Mouse (Mus musculus) CH12.LX (cell line): ENCODE data around the gene Cd3d. TPM values are rescaled to one million over a fixed set of nuclear protein-coding genes. Genes with fewer than 3 reads are reported as not detected.

Experiments used
- DNase-seq: peaks from one replicate; pipeline ENCODE4 v3.0.0-alpha.2; 2013; ENCODE audit errors: extremely low read depth
- H3K27ac ChIP-seq: 2 replicates; pipeline ENCODE4 v1.5.1; 2012; ENCODE audit warnings: low read depth, mild to moderate bottlenecking, control low read depth, moderate library complexity; ENCODE audit not compliant: insufficient read depth
- H3K27me3 ChIP-seq: replicated peaks from 2 replicates; pipeline ENCODE3; 2012; ENCODE audit warnings: inconsistent platforms
- H3K36me3 ChIP-seq, 2 experiments: replicated peaks in 1 of 2; 2 replicates each; pipeline versions ENCODE3 to v1.6.1; 2012; ENCODE audit warnings: inconsistent platforms in 1 of 2, low read length in 1 of 2, mild to moderate bottlenecking in 1 of 2, mixed read lengths in 1 of 2, moderate library complexity in 1 of 2; ENCODE audit not compliant: control insufficient read depth in 1 of 2, insufficient read depth in 1 of 2
- H3K4me1 ChIP-seq, 2 experiments: 2 replicates each; pipeline ENCODE4 v1.6.1; 2012; ENCODE audit warnings: inconsistent platforms in 1 of 2, moderate library complexity in 1 of 2; ENCODE audit not compliant: insufficient read depth in 2 of 2, control insufficient read depth in 1 of 2
- H3K4me2 ChIP-seq: 2 replicates; pipeline ENCODE4 v1.6.1; 2012; ENCODE audit warnings: low read depth, mild to moderate bottlenecking, control low read depth; ENCODE audit not compliant: poor library complexity, insufficient read depth, severe bottlenecking
- H3K4me3 ChIP-seq, 3 experiments: fragments of 150-350 bp in 1 of 3; sonication (generic) in 1 of 3; replicated peaks in 1 of 3; 2 replicates each; pipeline versions ENCODE3 to v1.5.1; 2011 to 2012; ENCODE audit warnings: low read depth in 2 of 3, low read length in 2 of 3, mild to moderate bottlenecking in 2 of 3, moderate library complexity in 2 of 3, control low read depth in 1 of 3, improper control_type of control experiment in 1 of 3, inconsistent platforms in 1 of 3, mixed read lengths in 1 of 3; ENCODE audit not compliant: poor library complexity in 1 of 3
- H3K79me2 ChIP-seq: replicated peaks from 2 replicates; pipeline ENCODE4 v1.6.1; 2012; ENCODE audit warnings: mild to moderate bottlenecking, moderate library complexity; ENCODE audit not compliant: control insufficient read depth, poor library complexity, insufficient read depth, severe bottlenecking; ENCODE audit errors: extremely low read depth
- H3K9ac ChIP-seq: 2 replicates; pipeline ENCODE4 v1.6.1; 2012; ENCODE audit warnings: low read depth, mild to moderate bottlenecking, control low read depth, moderate library complexity; ENCODE audit not compliant: insufficient read depth
- H3K9me3 ChIP-seq: replicated peaks from 2 replicates; pipeline ENCODE3; 2012; ENCODE audit warnings: low read length, inconsistent platforms, mixed read lengths
- BHLHE40 ChIP-seq: IDR thresholded peaks from 2 replicates; pipeline ENCODE4 v1.6.1; 2011; ENCODE audit warnings: mild to moderate bottlenecking, low read depth, low read length, improper control_type of control experiment
- E2F4 ChIP-seq: IDR thresholded peaks from 2 replicates; pipeline ENCODE4 v1.6.1; 2011; ENCODE audit warnings: low read depth, low read length, improper control_type of control experiment; ENCODE audit not compliant: insufficient replicate concordance
- ELF1 ChIP-seq: IDR thresholded peaks from 2 replicates; pipeline ENCODE4 v1.6.1; 2014; ENCODE audit warnings: low read depth, mild to moderate bottlenecking, inconsistent platforms, low read length, improper control_type of control experiment
- EP300 ChIP-seq: IDR thresholded peaks from 2 replicates; pipeline ENCODE4 v1.6.1; 2011; ENCODE audit warnings: low read length, improper control_type of control experiment
- GABPA ChIP-seq: IDR thresholded peaks from 2 replicates; pipeline ENCODE4 v1.6.1; 2012; ENCODE audit warnings: low read depth, low read length, improper control_type of control experiment, inconsistent platforms; ENCODE audit not compliant: insufficient replicate concordance
- HCFC1 ChIP-seq: IDR thresholded peaks from 2 replicates; pipeline ENCODE4 v1.6.1; 2012; ENCODE audit warnings: low read depth, mild to moderate bottlenecking, inconsistent platforms, low read length, improper control_type of control experiment
- IRF4 ChIP-seq: IDR thresholded peaks from 2 replicates; pipeline ENCODE4 v1.6.1; 2014; ENCODE audit warnings: low read depth, mild to moderate bottlenecking, inconsistent platforms, low read length, improper control_type of control experiment
- JUN ChIP-seq: IDR thresholded peaks from 2 replicates; pipeline ENCODE4 v1.6.1; 2011; ENCODE audit warnings: low read depth, mild to moderate bottlenecking, low read length, improper control_type of control experiment, moderate library complexity; ENCODE audit not compliant: insufficient read depth
- KAT2A ChIP-seq: IDR thresholded peaks from 2 replicates; pipeline ENCODE4 v1.6.1; 2012; ENCODE audit warnings: low read length, improper control_type of control experiment, inconsistent platforms; ENCODE audit not compliant: insufficient replicate concordance
- MAFK ChIP-seq: IDR thresholded peaks from 2 replicates; pipeline ENCODE4 v1.6.1; 2011; ENCODE audit warnings: low read length, improper control_type of control experiment; ENCODE audit not compliant: insufficient replicate concordance
- MAZ ChIP-seq: IDR thresholded peaks from 2 replicates; pipeline ENCODE4 v1.6.1; 2012; ENCODE audit warnings: low read depth, mild to moderate bottlenecking, inconsistent platforms, low read length, improper control_type of control experiment, moderate library complexity
- MXI1 ChIP-seq: IDR thresholded peaks from 2 replicates; pipeline ENCODE4 v1.6.1; 2011; ENCODE audit warnings: mild to moderate bottlenecking, low read depth, low read length, improper control_type of control experiment
- NELFE ChIP-seq: IDR thresholded peaks from 2 replicates; pipeline ENCODE4 v1.6.1; 2011; ENCODE audit warnings: low read depth, low read length, improper control_type of control experiment
- NRF1 ChIP-seq: IDR thresholded peaks from 2 replicates; pipeline ENCODE4 v1.6.1; 2014; ENCODE audit warnings: low read depth, mild to moderate bottlenecking, inconsistent platforms, low read length, improper control_type of control experiment, moderate library complexity
- PAX5 ChIP-seq: IDR thresholded peaks from 2 replicates; pipeline ENCODE4 v1.6.1; 2012; ENCODE audit warnings: low read length, inconsistent platforms, mixed read lengths
- POLR2AphosphoS2 ChIP-seq: IDR thresholded peaks from 2 replicates; pipeline ENCODE4 v1.6.1; 2011; ENCODE audit warnings: low read depth, low read length, improper control_type of control experiment
- RCOR1 ChIP-seq: conservative IDR thresholded peaks from 2 replicates; pipeline ENCODE4 v1.6.1; 2012; ENCODE audit warnings: low read depth, mild to moderate bottlenecking, inconsistent platforms, low read length, improper control_type of control experiment
- SIN3A ChIP-seq: IDR thresholded peaks from 2 replicates; pipeline ENCODE4 v1.6.1; 2012; ENCODE audit warnings: low read length, improper control_type of control experiment, inconsistent platforms
- TCF12 ChIP-seq: IDR thresholded peaks from 2 replicates; pipeline ENCODE4 v1.6.1; 2014; ENCODE audit warnings: low read depth, mild to moderate bottlenecking, inconsistent platforms, low read length, improper control_type of control experiment
- USF2 ChIP-seq: conservative IDR thresholded peaks from 2 replicates; pipeline ENCODE4 v1.6.1; 2011; ENCODE audit warnings: low read depth, low read length, improper control_type of control experiment
- ZC3H11A ChIP-seq: IDR thresholded peaks from 2 replicates; pipeline ENCODE4 v1.6.1; 2012; ENCODE audit warnings: low read depth, mild to moderate bottlenecking, inconsistent platforms, low read length, improper control_type of control experiment
- ZKSCAN1 ChIP-seq: IDR thresholded peaks from 2 replicates; pipeline ENCODE4 v1.6.1; 2012; ENCODE audit warnings: low read depth, inconsistent platforms, low read length, improper control_type of control experiment, borderline replicate concordance
- ZNF384 ChIP-seq: IDR thresholded peaks from 2 replicates; pipeline ENCODE4 v1.6.1; 2012; ENCODE audit warnings: low read depth, low read length, improper control_type of control experiment, inconsistent platforms
- dilution Hi-C: fragments of 300-500 bp; cut with MboI; formaldehyde crosslinking; loops from 2 replicates; pipeline ENCODE4 v1.14.3; 2020; ENCODE audit warnings: low sequenced_read_pairs; ENCODE audit not compliant: extremely low pct_unique_long_range_greater_than_20kb, extremely low pct_ligation_motif_present
- in situ Hi-C: fragments of 300-500 bp; cut with MboI; formaldehyde crosslinking; loops from 3 replicates; pipeline ENCODE4 v1.14.3; 2019; ENCODE audit warnings: low sequenced_read_pairs, low pct_ligation_motif_present, low pct_unique_long_range_greater_than_20kb, mixed read lengths
- polyA plus RNA-seq: library from polyadenylated mRNA; unstranded; fragments of >175 nt; gene quantifications from 2 replicates; pipeline ENCODE4 v1.2.1, GENCODE M21; 2012; ENCODE audit warnings: low read depth; ENCODE audit not compliant: insufficient read length
- total RNA-seq, 2 experiments: library from RNA; depleted of rRNA; stranded (reverse); fragments of 300-350 nt in 1 of 2; fragments of >200 nt in 1 of 2; gene quantifications; 2 replicates each; pipeline ENCODE4 v1.2.3; 2012 to 2014

Cd3d gene
- total and polyA plus RNA-seq, 3 experiments = 0.27 to 5.5 (median 2.6) TPM

DNA sequence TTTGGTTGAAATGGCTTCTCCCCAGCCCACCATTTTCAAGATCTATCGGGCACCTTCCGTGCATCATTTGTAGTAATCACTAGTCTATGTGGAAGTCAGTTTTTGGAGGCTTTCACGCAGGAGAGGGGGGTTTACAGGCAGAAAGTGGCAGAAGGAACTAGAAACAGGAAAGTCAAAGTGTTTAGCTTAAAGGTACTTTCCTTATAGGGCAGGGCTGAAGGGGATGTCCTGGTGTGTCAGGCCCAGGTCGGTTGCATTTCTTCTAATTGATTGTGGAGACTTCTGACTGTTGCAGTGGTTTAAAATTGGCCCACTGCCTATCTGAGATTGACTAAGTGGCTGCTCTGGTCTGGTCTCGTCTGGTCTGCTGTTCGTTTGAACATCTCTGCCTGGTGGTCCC, 48.8 kb downstream of the Cd3d start:
- dilution Hi-C loops (no loop called here), in situ Hi-C loops (no loop called here)
- peaks cover 2% of the 10 kb centered on the region for H3K27me3 ChIP-seq

DNA sequence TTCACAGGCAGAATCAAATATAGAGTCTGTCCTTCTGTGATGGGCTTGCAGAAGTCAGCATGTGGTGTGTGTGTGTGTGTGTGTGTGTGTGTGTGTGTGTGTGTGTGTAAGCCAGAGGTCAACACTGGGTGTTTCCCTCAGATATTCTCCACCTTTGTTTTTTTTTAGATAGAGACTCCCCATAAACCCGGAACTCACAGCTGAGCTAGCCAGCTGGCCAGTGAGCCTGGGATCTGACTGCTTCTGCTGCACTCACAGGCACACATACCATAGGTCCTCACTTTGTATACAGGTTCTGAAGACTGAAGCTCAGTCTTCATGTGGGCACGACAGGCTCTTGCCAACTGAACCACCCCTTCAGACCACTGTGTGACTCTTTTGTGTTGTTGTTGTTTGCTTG, 50.7 kb downstream of the Cd3d start:
- H3K4me2 ChIP-seq = no peak overlapping the region
- H3K36me3 ChIP-seq = no peaks in the 10 kb centered on the region
- H3K9me3 ChIP-seq = no peaks in the 10 kb centered on the region
- dilution Hi-C loops (no loop called here), in situ Hi-C loops (no loop called here)
- peaks cover 35 to 58% of the 10 kb centered on the region in 2 experiments for H3K4me1 ChIP-seq
- no peaks in the 10 kb centered on the region for H3K79me2 ChIP-seq
- peaks cover 2% of the 10 kb centered on the region for H3K27me3 ChIP-seq
- no peak overlapping the region for H3K9ac ChIP-seq
- H3K4me3 ChIP-seq = no peak overlapping the region
- H3K27ac ChIP-seq = no peak overlapping the region
- no peak for DNase-seq
- TF ChIP-seq NELFE (no peak), KAT2A (no peak), ZNF384 (no peak), GABPA (no peak), MAZ (no peak), HCFC1 (no peak), E2F4 (no peak), BHLHE40 (no peak), SIN3A (no peak), ZKSCAN1 (no peak), USF2 (no peak), PAX5 (no peak), NRF1 (no peak), RCOR1 (no peak), MAFK (no peak), POLR2AphosphoS2 (no peak), JUN (no peak), ELF1 (no peak)

More for the DNA sequence above, 48.8 kb downstream of the Cd3d start:
- Histone ChIP-seq H3K9ac (0 out of 2 replicates have a peak overlapping the region, but pooled peaks have one; percentile 29), H3K27ac (peak overlapping the region; percentile 90), H3K9me3 (no peaks in the 10 kb centered on the region), H3K4me2 (peak overlapping the region; percentile 78; the same call in 1 of the 2 replicates), H3K4me3 (no peak overlapping the region), H3K36me3 (no peaks in the 10 kb centered on the region), H3K79me2 (no peaks in the 10 kb centered on the region), H3K4me1 (peaks cover 38 to 46% of the 10 kb centered on the region in 2 experiments)
- DNase-seq = peak; percentile 66
- TF ChIP-seq PAX5 (no peak), EP300 (no peak), ZNF384 (no peak), MXI1 (no peak), RCOR1 (no peak), IRF4 (0 out of 2 replicates have a peak, but pooled peaks have one; percentile 35), E2F4 (no peak), NELFE (no peak), MAZ (no peak), ZC3H11A (no peak), TCF12 (0 out of 2 replicates have a peak, but pooled peaks have one; percentile 10), HCFC1 (no peak), GABPA (no peak), USF2 (no peak)
